24 mouse cellular contexts compared by ENCODE assay signal in genomic region chr7:136136666-136137065, GRCm38 (mm10).
DNase-seq lines count a peak whose midpoint lies in the region; ATAC-seq and TF ChIP-seq lines count a peak whose summit lies in the region.
"Had no signal": no experiment of that assay in that cellular context is flagged by ENCODE, and none has a peak within 500 bp of the region (broad histone marks: within the 10 kb centered on the region; RNA-seq: fewer than 3 reads in every experiment).

No protein-coding gene starts in this region.

- no peak overlapping the region for H3K27ac ChIP-seq in midbrain, embryonic 11.5 days (ENCODE audit: low read depth, low read length)
- H3K27ac ChIP-seq in midbrain, postnatal 0 days (ENCODE audit: low read depth, low read length) = no peak overlapping the region
- peak overlapping the region; percentile 15; the same call in 1 of the 2 replicates for H3K27ac ChIP-seq in limb, embryonic 10.5 days
- no peak overlapping the region for H3K27ac ChIP-seq in neural tube, embryonic 15.5 days (replicated peaks)
- H3K27ac ChIP-seq: embryonic facial prominence, embryonic 13.5 days; embryonic facial prominence, embryonic 15.5 days; forebrain, embryonic 10.5 days; forebrain, embryonic 12.5 days had no signal

- no peak for TF ChIP-seq CTCF in midbrain, postnatal 0 days (IDR thresholded peaks at IDR 0.05)

- no peak overlapping the region for H3K4me3 ChIP-seq in midbrain, embryonic 11.5 days (ENCODE audit: low read depth, low read length)
- H3K4me3 ChIP-seq in midbrain, postnatal 0 days (ENCODE audit: low read depth, low read length) = no peak overlapping the region
- H3K4me3 ChIP-seq in limb, embryonic 10.5 days = no peak overlapping the region
- no peak overlapping the region for H3K4me3 ChIP-seq in neural tube, embryonic 15.5 days (replicated peaks)
- H3K4me3 ChIP-seq: embryonic facial prominence, embryonic 13.5 days; embryonic facial prominence, embryonic 15.5 days; erythroblast, embryonic 14.5 days; forebrain, embryonic 10.5 days; forebrain, embryonic 12.5 days had no signal

- no peaks in the 10 kb centered on the region for H3K27me3 ChIP-seq in midbrain, embryonic 11.5 days (ENCODE audit: control insufficient read depth, insufficient read depth, low read length)
- H3K27me3 ChIP-seq in midbrain, postnatal 0 days (ENCODE audit: insufficient read depth, low read length) = no peaks in the 10 kb centered on the region
- H3K27me3 ChIP-seq in limb, embryonic 10.5 days (ENCODE audit: low read depth, poor library complexity, severe bottlenecking) = no peaks in the 10 kb centered on the region
- H3K27me3 ChIP-seq in neural tube, embryonic 15.5 days (replicated peaks) = no peaks in the 10 kb centered on the region
- H3K27me3 ChIP-seq: embryonic facial prominence, embryonic 13.5 days; embryonic facial prominence, embryonic 15.5 days had no signal

- H3K4me2 ChIP-seq in midbrain, embryonic 11.5 days = no peak overlapping the region
- no peak overlapping the region for H3K4me2 ChIP-seq in midbrain, postnatal 0 days (ENCODE audit: low read depth, low read length, poor library complexity, severe bottlenecking)
- H3K4me2 ChIP-seq in neural tube, embryonic 15.5 days = no peak overlapping the region
- H3K4me2 ChIP-seq: embryonic facial prominence, embryonic 13.5 days; embryonic facial prominence, embryonic 15.5 days; forebrain, embryonic 12.5 days had no signal

- ATAC-seq in midbrain, embryonic 11.5 days (ENCODE audit: low FRiP score) = no peak
- ATAC-seq in midbrain, postnatal 0 days (ENCODE audit: low FRiP score) = no peak
- ATAC-seq in neural tube, embryonic 15.5 days (ENCODE audit: low FRiP score) = no peak
- ATAC-seq in frontal cortex, adult (ENCODE audit: low TSS enrichment) = no peak
- ATAC-seq: forebrain, embryonic 14.5 days; forebrain, embryonic 16.5 days had no signal

- WGBS in midbrain, embryonic 11.5 days = 35% methylated on average over 1 of the region's 1 CpGs
- WGBS in midbrain, postnatal 0 days = 15% methylated on average over 1 of the region's 1 CpGs
- 83% methylated on average over 1 of the region's 1 CpGs for WGBS in limb, embryonic 10.5 days
- WGBS in neural tube, embryonic 15.5 days = 78% methylated on average over 1 of the region's 1 CpGs

- peak; percentile 83 for DNase-seq in midbrain, embryonic 11.5 days (ENCODE audit: low spot score, missing footprints)
- DNase-seq in midbrain, postnatal 0 days (ENCODE audit: low spot score) = no peak
- DNase-seq in limb, embryonic 10.5 days (ENCODE audit: low spot score) = no peak
- DNase-seq in retina, adult 2 months (ENCODE audit: low read depth, low spot score) = peak; percentile 22
- peak; percentile 64 for DNase-seq in retina, postnatal 1 day
- DNase-seq in layer of hippocampus, adult 9-10 months (ENCODE audit: low spot score) = no peak
- DNase-seq: adrenal gland, adult 2 months; adrenal gland, postnatal 14 days; adrenal gland, postnatal 36 days; cerebellum, adult 11-12 months; cerebellum, adult 2 months; cerebellum, adult 9-10 months; cerebellum, postnatal 10 days; cerebellum, postnatal 25 days; embryo, embryonic 11 days had no signal

- peaks cover 8% of the 10 kb centered on the region; the same call in 1 of the 2 replicates for H3K4me1 ChIP-seq in midbrain, embryonic 11.5 days (ENCODE audit: control insufficient read depth, insufficient read depth, low read length)
- H3K4me1 ChIP-seq in midbrain, postnatal 0 days (ENCODE audit: insufficient read depth, low read length) = no peaks in the 10 kb centered on the region
- peaks cover 33% of the 10 kb centered on the region for H3K4me1 ChIP-seq in limb, embryonic 10.5 days
- peaks cover 17% of the 10 kb centered on the region; the same call in 1 of the 2 replicates for H3K4me1 ChIP-seq in neural tube, embryonic 15.5 days
- H3K4me1 ChIP-seq: embryonic facial prominence, embryonic 15.5 days had no signal

- H3K9me3 ChIP-seq in midbrain, embryonic 11.5 days (ENCODE audit: control insufficient read depth, low read length) = no peaks in the 10 kb centered on the region
- H3K9me3 ChIP-seq in midbrain, postnatal 0 days (ENCODE audit: low read length) = no peaks in the 10 kb centered on the region
- H3K9me3 ChIP-seq in limb, embryonic 10.5 days (replicated peaks) = no peaks in the 10 kb centered on the region
- H3K9me3 ChIP-seq in neural tube, embryonic 15.5 days (replicated peaks) = no peaks in the 10 kb centered on the region
- H3K9me3 ChIP-seq: embryonic facial prominence, embryonic 13.5 days; embryonic facial prominence, embryonic 15.5 days; forebrain, embryonic 10.5 days; forebrain, embryonic 12.5 days had no signal

- H3K36me3 ChIP-seq in midbrain, embryonic 11.5 days (ENCODE audit: control insufficient read depth, insufficient read depth, low read length) = no peaks in the 10 kb centered on the region
- H3K36me3 ChIP-seq in midbrain, postnatal 0 days (ENCODE audit: insufficient read depth, low read length) = no peaks in the 10 kb centered on the region
- no peaks in the 10 kb centered on the region for H3K36me3 ChIP-seq in limb, embryonic 10.5 days
- no peaks in the 10 kb centered on the region for H3K36me3 ChIP-seq in neural tube, embryonic 15.5 days
- H3K36me3 ChIP-seq: embryonic facial prominence, embryonic 13.5 days; embryonic facial prominence, embryonic 15.5 days; forebrain, embryonic 10.5 days; forebrain, embryonic 12.5 days had no signal

- H3K9ac ChIP-seq in midbrain, embryonic 11.5 days (ENCODE audit: low read length) = no peak overlapping the region
- H3K9ac ChIP-seq in midbrain, postnatal 0 days (replicated peaks; ENCODE audit: low read length, poor library complexity, severe bottlenecking) = no peak overlapping the region
- H3K9ac ChIP-seq in neural tube, embryonic 15.5 days (replicated peaks) = no peak overlapping the region
- H3K9ac ChIP-seq: embryonic facial prominence, embryonic 13.5 days; embryonic facial prominence, embryonic 15.5 days; forebrain, embryonic 12.5 days had no signal

Comparison
In these comparisons a context has a peak if more than half of its experiments do, and no peak if none do; other contexts are left out.
1. DNase-seq: peak in midbrain, embryonic 11.5 days (single experiment), retina, adult 2 months (single experiment) and retina, postnatal 1 day (single experiment); none in midbrain, postnatal 0 days (single experiment), limb, embryonic 10.5 days (single experiment) and layer of hippocampus, adult 9-10 months (single experiment).